Mouse (Mus musculus) adipocyte (in vitro differentiated cells): ENCODE results near the gene Adgrb3.

Source experiments
- DNase-seq: peaks from one replicate; pipeline ENCODE4 v3.0.0-alpha.2; 2016; ENCODE audit warnings: low spot score

Adgrb3 gene

DNA sequence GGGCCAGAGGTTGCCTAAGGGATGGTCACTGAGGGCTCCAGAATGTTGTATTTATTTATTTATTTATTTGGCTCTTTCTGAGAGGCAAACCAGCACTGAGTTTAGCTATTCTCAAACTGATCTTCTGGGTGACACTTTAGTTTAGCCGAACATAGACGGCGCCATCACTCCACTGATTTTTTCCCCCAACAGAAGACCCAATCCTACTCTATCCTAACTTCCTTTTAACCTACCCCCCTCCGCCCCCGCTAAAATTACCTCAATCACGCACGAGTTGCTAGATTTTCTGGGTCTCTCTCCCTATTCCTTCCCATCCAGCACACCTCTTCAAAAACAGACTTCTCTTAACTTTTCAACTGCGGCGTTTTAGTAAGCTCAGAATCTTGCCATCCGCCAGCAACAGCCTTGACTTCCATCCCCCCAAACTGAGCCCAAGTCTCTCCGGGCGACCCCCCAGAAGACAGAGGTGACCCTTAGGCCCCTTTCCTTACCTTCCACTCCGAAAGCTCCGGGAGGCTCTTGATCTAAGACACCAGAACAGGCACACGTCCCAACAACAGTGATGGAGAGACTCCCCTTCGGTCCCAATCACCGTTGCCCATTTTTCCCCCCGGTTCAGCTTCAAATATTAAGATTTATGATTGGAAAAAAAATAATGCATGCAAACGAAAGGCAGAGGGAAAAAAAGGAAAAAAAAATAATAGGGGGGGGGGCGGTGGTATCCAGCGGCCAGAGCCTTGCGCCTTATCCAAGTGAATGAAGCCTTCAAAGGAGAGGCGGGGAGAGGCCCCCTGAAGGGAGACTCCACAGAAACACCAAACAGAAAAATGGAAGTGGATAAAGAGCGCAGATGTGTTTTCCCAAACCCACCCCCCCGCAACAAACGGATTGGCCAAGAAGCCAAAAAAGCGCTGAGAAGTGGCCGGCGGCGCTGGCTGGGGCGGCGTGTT lies at the start of gene Adgrb3:
TSS of gene Adgrb3 (minus strand) at position 737 of the 950 bp plus-strand sequence.
- no peak for DNase-seq

DNA sequence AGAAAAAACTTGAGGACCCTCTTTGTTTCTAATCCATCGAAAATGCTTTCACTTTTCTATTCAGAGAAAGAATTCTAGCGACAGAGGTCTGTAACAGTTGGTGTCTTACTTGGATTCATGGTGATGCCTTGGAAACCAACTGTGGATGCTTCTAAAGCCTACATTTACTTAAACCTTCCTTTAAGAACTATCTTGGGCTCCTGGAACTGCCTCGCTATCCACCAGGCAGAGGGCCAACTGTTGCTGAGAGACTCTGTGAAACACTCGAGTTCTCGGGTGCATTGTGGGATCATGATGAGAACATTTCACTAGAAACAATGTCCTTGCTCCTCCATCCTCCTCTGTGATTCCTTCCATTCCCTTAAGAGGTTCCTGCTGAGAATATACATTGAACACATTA lies 48.0 kb upstream of the Adgrb3 start:
- no peak for DNase-seq

DNA sequence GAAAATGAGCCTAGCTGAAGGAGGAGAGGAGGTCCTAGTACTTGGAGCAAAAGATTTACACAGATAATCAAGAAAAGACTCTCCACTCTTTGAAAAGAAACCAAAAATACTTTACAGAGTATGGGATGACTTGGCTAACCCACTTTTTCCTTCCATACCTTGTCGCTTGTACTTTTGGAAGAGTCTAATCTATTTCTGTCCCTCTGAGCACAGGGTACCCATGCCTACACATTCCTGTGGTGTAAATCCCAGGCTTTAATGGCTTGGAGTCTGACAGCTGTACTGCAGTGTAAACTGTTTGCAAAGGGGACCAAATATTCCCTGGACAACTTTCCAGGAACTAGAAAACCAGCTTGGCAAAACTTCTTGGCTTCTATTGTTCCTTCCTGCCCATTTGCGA lies 28.0 kb upstream of the Adgrb3 start:
- no peak for DNase-seq

DNA sequence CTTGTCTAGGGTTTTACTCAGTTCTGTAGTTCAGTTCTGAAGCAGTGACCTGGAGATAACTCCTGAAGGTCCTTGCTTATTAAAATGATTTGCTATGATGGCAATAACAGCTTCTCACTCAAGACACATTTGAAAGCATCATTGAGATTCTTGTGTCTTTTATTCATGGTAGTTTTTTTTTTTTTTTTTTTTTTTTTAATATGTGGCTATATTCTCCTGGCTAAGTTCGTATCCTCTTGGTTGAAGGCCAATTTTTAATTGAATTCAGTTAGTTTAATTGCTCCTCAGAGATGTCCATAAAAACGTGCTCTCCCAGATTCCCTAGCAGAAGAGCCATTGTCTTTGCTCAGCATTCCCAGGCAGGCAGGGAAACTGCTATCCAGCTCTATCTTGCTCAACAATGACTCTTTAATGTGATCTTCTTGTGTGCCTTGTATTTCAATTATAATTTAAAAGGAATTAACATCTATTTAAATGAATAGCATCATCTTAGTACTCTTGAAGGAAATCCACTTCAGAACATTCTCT lies 25.0 kb upstream of the Adgrb3 start:
- DNase-seq = no peak

DNA sequence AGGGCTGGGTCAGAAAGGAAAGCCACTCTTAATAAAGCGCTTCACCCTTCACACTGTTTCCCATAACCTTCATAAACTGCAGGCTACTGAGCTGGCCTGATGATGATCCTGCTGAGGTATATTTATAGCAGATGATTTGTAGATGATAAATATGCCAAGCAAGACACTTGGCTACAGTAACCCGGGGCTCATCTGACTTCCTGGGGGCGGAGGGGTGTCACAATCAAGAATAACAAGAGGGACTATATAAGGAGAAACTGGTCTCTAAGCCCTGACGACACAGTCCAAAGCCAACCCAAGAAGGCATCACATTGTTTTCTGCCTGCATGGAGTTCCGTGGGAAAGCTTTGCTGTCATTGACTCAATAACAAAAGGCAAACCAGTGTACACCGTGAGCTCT lies 2.8 kb upstream of the Adgrb3 start:
- DNase-seq = no peak

DNA sequence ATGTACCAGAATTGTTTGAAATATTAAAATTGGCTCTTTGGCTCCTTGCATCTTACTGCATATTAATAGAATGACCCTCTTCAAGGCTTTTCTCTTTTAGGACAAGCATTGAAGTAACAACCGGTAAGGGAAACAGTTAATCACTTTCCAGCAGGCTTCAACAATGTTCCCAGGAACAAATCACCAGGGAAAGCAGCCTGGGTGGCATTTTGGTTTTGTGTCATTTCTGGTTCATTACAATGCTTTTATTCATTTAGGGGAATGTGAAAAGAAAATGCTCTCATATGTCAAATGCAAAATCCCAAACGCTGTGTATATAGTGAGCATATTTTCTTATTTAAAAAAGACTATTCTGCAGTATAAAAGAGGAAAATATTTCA lies 2.0 kb upstream of the Adgrb3 start:
- DNase-seq = no peak

DNA sequence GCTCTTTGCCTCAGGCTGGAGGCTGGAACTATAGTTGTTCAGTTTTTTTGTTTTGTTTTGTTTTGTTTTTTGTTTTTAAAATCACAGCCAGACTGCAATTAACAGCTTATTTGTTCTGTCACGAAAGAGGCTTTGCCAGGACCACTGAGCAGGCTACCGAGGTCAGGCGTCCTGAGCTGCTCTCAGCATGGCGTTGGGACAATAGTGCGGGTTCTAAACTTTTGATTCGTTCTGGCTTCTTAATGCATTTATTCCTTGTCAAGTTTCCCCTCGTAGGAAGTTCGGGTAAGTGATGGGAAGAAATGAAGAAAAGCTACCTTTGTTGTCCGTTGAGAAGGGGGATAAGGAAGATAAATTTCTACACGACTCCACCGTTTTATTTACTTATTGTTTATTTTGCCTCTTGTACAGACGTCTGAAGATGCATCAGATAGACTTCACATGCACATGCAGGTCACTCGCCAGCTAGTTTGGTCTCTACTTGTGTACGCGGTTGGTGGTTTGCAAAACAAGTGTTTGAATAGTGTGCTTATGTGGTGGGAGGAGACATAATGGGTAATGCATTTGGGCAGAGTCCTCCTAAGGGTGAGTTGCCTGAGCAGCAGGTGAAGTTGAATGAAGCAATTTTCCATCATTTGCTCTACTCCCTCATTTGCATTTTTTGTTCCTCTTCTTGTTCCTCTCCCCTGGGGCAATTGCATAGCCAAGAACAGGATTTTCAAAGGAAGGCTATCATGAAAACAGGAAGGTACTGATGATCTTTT lies 1.4 kb upstream of the Adgrb3 start:
- no peak for DNase-seq

DNA sequence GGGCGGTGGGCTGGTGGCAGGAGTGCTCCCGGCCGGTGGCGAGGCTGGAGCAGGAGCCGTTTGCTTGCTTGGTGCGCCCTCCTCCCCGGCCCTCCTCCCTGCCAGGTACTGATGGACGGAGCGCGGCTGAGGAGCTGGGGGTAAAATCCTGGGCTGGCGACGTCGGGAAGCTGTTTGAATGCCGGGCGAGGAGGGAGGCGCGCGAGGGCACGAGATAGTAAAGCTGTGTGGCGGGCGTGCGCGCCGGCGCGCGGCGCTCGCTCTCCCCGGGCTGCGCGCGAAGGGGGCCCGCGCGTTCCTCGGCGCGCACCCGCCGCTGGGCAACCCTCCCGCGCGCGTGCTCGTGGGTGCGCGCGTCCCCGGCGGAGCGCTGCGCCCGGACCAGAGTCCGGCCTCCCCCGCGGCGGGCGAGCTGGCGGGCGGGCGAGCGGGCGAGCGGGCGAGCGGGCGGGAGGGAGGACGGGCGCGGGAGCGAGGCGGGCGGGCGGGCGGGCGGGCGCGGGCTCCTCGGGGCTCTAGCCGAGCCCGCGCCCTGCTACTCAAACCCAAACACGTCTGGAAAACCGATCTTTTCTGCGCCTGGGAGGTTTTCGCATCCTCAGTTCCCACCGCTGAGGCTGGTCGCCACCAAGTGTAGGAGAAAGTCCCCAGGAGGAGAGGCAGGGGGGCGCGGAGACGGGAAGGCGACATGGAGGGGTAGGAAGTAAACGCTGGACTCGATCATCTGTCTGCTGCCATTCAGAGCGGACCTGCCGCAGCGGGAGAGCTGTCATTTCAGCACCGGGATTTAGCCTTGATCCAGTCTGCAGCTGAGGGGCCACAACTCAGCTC lies 629 bp upstream of the Adgrb3 start:
- DNase-seq = no peak

DNA sequence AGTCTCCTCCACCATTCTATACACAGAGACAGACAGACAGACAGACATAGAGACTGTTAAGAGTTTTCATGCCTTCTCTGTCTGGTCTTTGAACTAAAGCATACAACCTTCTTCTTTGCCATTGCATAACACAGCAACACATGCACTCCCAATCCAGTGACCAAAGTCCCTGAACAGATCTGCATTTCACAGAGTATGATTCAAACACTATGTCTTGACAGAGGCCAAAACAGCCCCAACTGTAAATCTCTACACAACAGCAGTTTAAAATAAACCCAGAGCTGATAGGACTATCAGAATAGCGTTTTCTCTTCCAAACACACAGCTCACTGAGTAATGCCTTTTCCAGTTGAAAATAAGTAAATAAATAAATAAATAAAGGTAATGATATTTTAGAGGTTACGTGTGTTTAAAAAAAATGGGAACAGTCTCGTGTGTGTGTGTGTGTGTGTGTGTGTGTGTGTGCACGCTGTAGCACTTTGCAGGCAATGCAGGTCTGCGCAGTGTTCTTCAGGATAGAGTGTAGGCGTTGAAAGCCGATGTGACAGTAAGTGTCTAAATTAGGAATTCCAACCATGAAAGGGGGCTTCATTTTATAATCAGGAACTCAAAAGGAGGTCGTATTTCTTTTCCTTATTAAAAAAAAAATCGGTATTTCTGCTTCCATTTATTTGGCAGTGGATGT lies 1.3 kb downstream of the Adgrb3 start:
- no peak for DNase-seq

DNA sequence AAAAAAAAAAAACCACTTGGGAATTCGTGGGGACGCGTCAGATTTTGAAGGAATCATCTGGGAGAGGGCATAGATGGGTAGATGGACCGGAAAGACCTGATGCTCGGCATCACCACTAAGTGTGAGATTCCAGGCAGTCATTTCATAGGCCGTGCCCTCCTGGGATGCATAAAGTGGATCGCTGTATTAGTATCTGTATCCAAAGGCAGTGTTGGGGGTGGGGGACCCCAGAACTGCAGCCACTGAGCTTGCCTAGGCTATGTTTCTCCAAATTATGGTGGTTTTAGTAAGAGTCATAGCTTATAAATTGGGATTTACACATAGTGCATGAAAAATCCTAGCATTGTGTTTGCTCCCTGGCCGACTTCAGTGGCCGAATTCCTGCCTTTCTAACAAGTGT lies 2.1 kb downstream of the Adgrb3 start:
- no peak for DNase-seq

DNA sequence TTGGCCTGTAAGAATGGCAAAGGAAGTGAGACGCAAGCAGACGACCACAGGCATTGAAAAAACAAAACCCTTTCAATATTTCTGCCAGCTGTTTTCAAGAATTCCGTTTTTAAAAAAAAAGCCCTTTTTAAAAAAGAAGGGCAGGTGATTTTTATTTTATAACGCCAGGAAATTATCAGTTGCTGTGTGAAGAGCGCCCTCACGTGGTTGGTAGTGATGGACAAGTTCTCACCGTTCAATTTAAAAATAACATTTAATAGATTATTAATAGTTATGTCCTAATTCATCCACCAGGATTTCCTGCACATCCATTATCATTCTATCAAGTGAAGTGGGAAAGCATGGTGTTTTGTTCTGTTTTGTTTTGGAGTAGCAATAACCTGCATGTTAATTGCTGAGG lies 2.7 kb downstream of the Adgrb3 start:
- DNase-seq = no peak

DNA sequence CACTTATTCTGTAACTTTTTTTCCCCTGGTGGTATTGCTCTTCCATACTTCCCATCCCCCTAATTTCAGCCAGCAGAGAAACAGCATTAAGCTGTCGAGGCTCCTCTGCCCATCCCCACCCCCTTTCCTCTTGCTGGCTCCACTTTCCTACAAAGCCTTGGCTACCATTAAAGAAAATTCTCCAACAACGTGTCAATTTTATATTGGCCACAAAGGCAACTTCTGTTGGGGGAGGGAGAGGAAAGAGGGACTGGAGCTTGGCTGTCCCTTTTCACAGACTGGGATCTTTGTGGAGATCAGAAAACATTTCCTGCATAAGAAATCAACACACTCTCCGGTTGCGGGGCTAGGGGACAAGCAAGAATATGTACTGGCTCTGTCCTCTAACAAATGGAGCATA lies 4.9 kb downstream of the Adgrb3 start:
- DNase-seq = no peak

DNA sequence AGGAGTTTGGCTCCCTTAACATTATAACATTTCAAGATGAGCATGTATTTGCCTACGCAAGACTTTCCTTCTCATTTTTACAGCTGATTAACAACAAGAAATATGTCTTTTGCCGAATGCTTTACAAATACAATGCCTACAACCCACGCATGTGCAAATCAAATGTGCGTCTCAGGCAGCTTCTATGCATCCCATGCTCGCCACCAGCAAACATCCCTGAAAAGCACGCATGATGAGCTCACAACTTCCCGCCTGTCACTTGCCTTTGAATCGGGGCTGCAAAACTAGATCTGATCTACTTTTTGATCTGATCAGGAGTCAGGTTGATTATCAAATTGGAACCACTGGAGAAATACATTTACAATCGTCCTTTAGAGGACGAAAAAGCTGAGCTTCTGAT lies 5.5 kb downstream of the Adgrb3 start:
- DNase-seq = no peak

DNA sequence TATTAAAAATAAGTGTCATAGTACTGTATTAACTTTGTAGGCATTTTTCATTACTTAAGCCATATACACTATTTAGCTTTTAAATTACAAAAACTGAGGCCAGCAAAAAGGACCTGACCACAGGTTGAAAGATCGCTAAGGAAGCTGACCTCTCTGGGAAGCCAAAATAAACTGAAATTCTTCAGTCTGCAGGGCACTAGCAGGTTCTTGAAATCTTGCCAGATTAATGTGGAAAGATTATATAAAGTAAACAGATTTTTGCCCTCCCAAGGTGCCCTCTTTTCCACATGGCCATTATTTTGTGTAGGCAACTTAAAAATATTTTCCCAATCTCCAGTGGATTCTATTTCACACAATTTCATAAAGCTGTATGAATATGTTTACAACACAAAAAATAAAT lies 14.0 kb downstream of the Adgrb3 start:
- no peak for DNase-seq

DNA sequence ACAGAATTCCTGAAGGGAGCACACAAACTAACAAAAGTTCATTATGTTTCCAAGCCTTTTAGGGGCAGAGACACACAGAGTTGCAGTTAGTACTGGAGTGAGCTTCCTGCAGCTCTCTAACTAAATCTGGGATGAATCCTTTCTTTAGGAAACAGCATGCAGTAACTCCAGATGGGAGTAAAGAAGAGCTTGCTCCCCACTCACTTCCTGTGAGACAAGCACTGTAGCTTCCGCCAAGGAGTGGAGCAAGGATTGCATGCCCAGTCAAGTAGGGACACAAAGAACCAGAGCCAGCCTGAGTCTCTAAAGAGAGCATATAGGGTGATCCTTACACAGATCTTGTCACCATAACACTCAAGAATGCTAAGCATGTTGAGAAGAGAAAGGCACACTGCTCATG lies 50.7 kb downstream of the Adgrb3 start:
- DNase-seq = no peak

DNA sequence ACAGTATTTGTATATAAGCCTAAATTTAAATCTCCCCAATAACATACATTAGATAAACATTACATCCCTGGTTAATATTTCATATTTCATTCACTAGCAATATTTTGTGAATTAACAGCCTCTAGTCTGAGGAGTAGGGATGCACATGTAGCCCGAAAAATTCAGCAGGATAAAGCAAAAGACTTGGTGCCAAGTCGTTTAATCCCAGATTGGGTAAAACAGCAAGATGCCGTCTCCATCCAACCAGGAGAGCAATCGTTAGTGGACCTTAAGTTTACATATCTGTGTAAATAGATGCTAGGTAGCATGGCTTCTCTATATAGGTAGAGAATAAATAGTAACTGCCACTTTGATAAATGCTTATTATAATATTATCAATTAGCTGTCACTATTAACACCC lies 52.0 kb downstream of the Adgrb3 start:
- DNase-seq = no peak

DNA sequence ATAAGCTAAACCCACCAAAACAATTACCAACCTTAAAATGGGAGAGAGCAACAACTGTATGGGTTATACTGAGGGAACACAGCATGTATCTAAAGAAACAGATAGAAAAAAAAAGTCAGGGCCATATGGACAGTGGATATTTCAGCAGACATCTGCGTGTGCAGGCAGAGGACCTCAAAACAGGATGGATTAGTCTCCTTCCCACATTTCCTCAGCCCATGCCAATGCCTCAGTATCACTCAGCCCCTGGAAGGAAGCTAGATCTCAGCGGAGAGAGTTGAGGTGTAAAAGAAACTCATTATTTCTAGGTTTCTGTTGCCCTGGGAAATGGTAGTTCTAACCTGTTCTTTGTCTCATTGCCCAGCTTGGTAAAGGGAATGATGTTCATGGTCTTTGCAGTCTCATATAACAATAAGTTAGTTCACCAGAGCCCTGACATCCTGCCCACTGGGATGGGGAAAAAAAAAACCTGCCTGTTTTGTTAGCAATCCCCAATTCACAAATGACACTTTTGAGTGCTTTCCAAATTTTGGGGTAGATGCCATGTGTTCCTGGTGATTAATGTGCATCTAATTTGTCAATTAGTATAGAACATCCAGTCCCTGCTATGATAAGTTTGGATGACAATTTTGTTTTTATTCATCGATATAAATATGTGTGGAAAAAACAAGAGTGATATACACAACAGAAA lies 53.9 kb downstream of the Adgrb3 start:
- DNase-seq = no peak

DNA sequence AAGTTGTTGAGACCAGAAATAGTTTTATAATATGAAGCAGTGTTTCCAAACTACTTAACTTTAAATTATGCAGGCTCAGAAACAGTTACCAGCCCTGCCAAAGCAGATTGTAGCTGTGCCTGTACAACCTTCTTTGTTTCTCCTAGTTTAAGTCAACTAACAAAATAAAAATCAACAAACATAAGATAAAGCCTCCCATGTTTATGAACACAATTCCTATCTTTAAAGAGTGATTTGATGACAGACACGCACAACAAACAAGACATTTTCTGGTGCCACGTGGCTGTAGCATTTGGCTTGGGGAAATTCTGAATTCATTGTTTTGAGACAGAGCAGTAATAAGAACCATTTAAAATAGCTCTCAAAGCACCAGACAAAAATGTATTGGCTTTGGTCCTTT lies 60.5 kb downstream of the Adgrb3 start:
- no peak for DNase-seq

DNA sequence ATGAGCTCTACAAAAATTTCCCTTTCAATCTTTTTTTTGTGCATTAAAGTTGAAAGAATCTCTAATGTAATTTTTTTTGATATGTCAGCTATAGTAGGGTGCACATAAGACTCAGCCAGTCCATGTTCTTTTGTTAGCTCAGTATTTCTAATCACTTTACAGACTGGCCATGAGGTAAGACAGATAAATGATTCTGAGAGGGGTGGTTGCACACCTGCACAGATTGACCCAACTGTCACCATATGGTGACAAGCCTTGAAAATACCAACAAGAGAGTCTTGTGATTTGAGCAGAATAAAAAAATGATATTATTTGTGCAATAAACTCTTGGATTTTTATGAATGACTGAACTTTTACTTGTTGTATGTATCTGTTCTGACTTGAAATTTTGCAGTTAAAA lies 74.2 kb downstream of the Adgrb3 start:
- no peak for DNase-seq

DNA sequence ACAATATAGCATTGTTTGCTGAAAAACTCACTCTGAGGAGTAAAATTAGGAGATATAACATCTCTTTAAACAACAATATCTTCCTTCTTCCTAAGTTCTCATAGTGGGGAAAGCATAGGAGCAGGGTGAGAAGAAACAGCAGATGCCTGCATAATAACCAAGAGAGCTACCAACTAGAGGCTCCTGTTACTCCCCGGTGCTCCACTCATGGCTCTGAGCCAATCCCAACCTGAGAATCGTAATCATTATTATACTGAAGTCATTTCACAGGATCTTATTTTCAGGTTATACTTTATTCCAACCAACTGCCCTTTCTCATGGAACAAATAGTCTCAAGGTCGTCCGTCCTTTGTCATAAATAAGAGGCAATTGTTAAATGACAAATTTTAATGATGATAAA lies 75.0 kb downstream of the Adgrb3 start:
- DNase-seq = no peak

DNA sequence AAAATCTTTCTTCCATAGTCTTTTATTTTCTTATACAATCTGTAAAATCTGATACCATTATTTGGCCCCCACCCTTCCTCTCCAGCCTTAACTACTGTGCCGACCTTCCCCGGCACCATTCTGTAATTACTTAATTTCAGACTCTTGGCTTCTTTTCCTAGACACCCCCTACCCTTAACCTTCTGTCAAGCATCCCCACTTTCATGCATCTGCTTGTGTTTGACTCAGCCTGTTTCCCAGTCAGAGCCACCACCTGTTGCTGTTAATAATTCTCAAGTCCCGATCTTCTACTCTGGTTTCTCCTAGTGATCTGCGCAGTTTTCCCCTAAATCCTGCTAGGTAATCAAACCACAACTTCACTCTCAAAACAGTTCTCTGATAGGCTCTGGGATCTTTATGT lies 83.9 kb downstream of the Adgrb3 start:
- no peak for DNase-seq
